8 mouse cellular contexts compared by ENCODE assay signal in the genomic region with DNA sequence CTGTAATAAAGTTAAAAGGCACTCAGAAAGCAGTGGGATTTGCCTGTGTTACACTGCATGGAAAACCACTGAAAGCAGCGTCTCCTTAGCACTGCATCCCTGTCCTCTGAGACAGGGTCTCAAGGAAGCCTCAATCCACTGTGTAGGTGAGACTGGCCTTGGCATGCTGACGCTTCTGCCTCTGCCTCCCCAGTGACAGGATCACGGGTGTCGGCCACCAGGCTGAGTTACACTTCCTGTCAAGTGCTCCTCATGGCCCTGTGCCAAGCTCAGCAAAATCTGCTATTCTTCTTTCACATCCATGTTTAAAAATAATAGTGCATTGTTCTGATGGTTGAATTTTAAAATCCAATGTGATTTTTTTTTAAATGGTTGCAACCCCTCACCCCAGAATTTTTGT. TPM values are rescaled to one million over a fixed set of nuclear protein-coding genes. Genes with fewer than 3 reads are reported as not detected.
A peak's percentile ranks its signal among the peaks of the same experiment; 100 is the strongest.
DNase-seq lines count a peak whose midpoint lies in the region; ATAC-seq lines count a peak whose summit lies in the region.
"Had no signal": no experiment of that assay in that cellular context is flagged by ENCODE, and none has a peak within 500 bp of the region (broad histone marks: within the 10 kb centered on the region; RNA-seq: fewer than 3 reads in every experiment).

No protein-coding gene starts in this region.

- H3K9me3 ChIP-seq in liver, embryonic 12.5 days (replicated peaks) = no peaks in the 10 kb centered on the region

- WGBS in liver, embryonic 12.5 days (ENCODE audit: insufficient replicate concordance) = 66% methylated on average over 4 of the region's 4 CpGs

- H3K4me2 ChIP-seq in liver, embryonic 12.5 days = no peak overlapping the region

- H3K27ac ChIP-seq in liver, embryonic 12.5 days = no peak overlapping the region
- H3K27ac ChIP-seq: liver, embryonic 14.5 days had no signal

- no peak overlapping the region for H3K4me3 ChIP-seq in liver, embryonic 12.5 days

- DNase-seq in liver = peak; percentile 30
- peak; percentile 46 for DNase-seq in adrenal gland, adult 8-10 months
- DNase-seq in cerebellum, postnatal 36 days = peak; percentile 56 to 66
- DNase-seq in kidney, adult 8-10 months = peak; percentile 64 to 68
- peak; percentile 22 to 48 for DNase-seq in monocyte, adult 2 months (ENCODE audit: low read depth in 1 of 2, low spot score in 2 of 2)

- H3K9ac ChIP-seq in liver, embryonic 12.5 days = no peak overlapping the region
- H3K9ac ChIP-seq: liver, embryonic 14.5 days had no signal

- ATAC-seq in liver, embryonic 12.5 days = no peak
- ATAC-seq in frontal cortex, adult (ENCODE audit: low TSS enrichment) = no peak

- H3K36me3 ChIP-seq in liver, embryonic 12.5 days = peaks cover 81% of the 10 kb centered on the region

- no peaks in the 10 kb centered on the region for H3K27me3 ChIP-seq in liver, embryonic 12.5 days (replicated peaks)

- H3K4me1 ChIP-seq in liver, embryonic 12.5 days = no peaks in the 10 kb centered on the region

RNA-seq across cellular contexts. Expression of a gene that starts 31.9 kb away (rescaled TPM):
- polyA plus RNA-seq in liver, embryonic 12.5 days (2016; fragmentation: Nextera tagmentation; extraction: Ambion mirVana) = 12.6 and 12.7 TPM in 2 replicates
- total RNA-seq in adrenal gland, adult 8-10 months (2022) = 10 to 100 TPM in 2 of 4 experiments, 1 to 10 TPM in 2; 8.5 to 14.8 (median 11.4) TPM

RNA-seq across cellular contexts. Expression of a gene that starts 32.0 kb away (rescaled TPM):
- polyA plus RNA-seq in liver, embryonic 12.5 days (2016; fragmentation: Nextera tagmentation; extraction: Ambion mirVana) = 174 and 177 TPM in 2 replicates
- 1,000 to 10,000 TPM in 1 of 4 experiments, 100 to 1,000 TPM in 3; 854 to 1,069 (median 919) TPM for total RNA-seq in adrenal gland, adult 8-10 months (2022)

RNA-seq across cellular contexts. Expression of a gene that starts 41.6 kb away (rescaled TPM):
- 7.0 and 7.3 TPM in 2 replicates for polyA plus RNA-seq in liver, embryonic 12.5 days (2016; fragmentation: Nextera tagmentation; extraction: Ambion mirVana)
- 10 to 100 TPM in 1 of 4 experiments, 1 to 10 TPM in 3; 5.5 to 14.4 (median 7.9) TPM for total RNA-seq in adrenal gland, adult 8-10 months (2022)
